Mouse (Mus musculus) heart, embryonic 16.5 days (tissue): Measurements from ENCODE around the gene Armc8. TPM values are rescaled to one million over a fixed set of nuclear protein-coding genes. Genes with fewer than 3 reads are reported as not detected.
"Not testable (repeated sequence)": the region's sequence is repeated elsewhere in the genome, so short reads cannot be mapped to it uniquely, and the experiment has no call there.

ENCODE experiments used
- ATAC-seq: fragments of 200-750 bp; cut with Nextera tagmentation; replicated peaks from 2 replicates; pipeline ENCODE4 v1.8.0; 2017; ENCODE audit warnings: moderate number of reproducible peaks; ENCODE audit not compliant: insufficient read depth, low FRiP score; ENCODE audit errors: extremely low read depth
- H3K27ac ChIP-seq: fragments of 300-500 bp; sonication (generic); 2 replicates; pipeline ENCODE4 v1.5.1; 2014; ENCODE audit warnings: mild to moderate bottlenecking, low read length, control low read depth, moderate library complexity
- H3K27me3 ChIP-seq: fragments of 300-500 bp; sonication (generic); 2 replicates; pipeline ENCODE4 v1.6.1; 2014; ENCODE audit warnings: low read length, mixed read lengths; ENCODE audit not compliant: control insufficient read depth, insufficient read depth
- H3K36me3 ChIP-seq: fragments of 300-500 bp; sonication (generic); 2 replicates; pipeline ENCODE4 v1.6.1; 2014; ENCODE audit not compliant: control insufficient read depth, insufficient read depth
- H3K4me1 ChIP-seq: fragments of 300-500 bp; sonication (generic); 2 replicates; pipeline ENCODE4 v1.6.1; 2014; ENCODE audit warnings: low read length, mixed read lengths; ENCODE audit not compliant: control insufficient read depth, insufficient read depth
- H3K4me2 ChIP-seq: fragments of 300-500 bp; sonication (generic); 2 replicates; pipeline ENCODE4 v1.6.1; 2014; ENCODE audit warnings: low read depth, mild to moderate bottlenecking, control low read depth, low read length
- H3K4me3 ChIP-seq: fragments of 300-500 bp; sonication (generic); 2 replicates; pipeline ENCODE4 v1.5.1; 2014; ENCODE audit warnings: mild to moderate bottlenecking, control low read depth, low read length
- H3K9ac ChIP-seq: fragments of 300-500 bp; sonication (generic); 2 replicates; pipeline ENCODE4 v1.6.1; 2014; ENCODE audit warnings: low read length, control low read depth
- H3K9me3 ChIP-seq: fragments of 300-500 bp; sonication (generic); replicated peaks from 2 replicates; pipeline ENCODE4 v1.6.1; 2016; ENCODE audit warnings: low read length; ENCODE audit not compliant: control insufficient read depth
- WGBS: fragments of 180-500 bp; shearing (Covaris S2); extraction: QIAGEN DNeasy Blood & Tissue Kit; methylation state at CpG from one replicate; pipeline ENCODE4 v1.1.7; 2014; 5-methylcytosine and 5-hydroxymethylcytosine counted together
- polyA plus RNA-seq: library from polyadenylated mRNA; unstranded; fragments of >200 nt; fragmentation: Nextera tagmentation; extraction: Ambion mirVana; gene quantifications from 2 replicates; pipeline ENCODE4 v1.2.1, GENCODE M21; 2015

Gene Armc8
- 21.1 and 21.4 TPM in 2 replicates for polyA plus RNA-seq

DNA sequence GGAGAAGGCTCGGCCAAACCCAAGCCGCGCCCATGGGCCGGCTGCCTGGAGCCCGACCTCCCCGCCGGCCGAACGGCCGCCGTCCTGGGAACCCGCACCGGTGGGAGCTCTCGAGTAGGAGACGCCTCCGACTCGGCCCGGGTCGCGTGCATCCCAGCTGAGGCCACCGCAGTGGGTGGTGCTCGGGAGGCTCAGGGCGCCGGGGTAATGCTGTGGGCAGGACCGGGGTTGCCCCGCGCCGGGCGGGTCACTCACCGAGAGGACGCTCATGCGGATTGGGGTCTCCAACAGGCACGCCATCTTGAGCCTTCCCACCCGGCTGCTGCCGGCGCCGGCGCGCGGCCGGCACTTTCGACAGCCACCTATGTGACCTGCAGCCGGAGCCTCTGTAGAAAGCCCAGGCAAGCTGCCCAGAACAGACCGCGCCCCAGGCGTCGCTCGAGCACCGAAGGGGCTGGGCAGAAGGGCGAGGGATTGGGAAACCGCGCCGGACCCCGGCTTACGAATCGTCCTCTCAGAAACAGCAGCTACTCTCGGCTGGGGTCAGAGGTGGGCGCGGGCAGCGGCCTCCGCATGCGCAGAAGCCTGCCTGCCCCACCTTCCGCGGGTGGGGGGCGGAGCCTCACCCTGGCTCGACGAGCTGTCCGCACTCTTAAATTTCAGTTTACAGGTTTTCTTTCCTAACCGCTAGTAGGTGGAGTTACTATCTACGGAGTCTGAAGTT lies at the start of gene Armc8:
TSS of gene Armc8 (minus strand) at position 553 of the 724 bp plus-strand sequence.
- H3K9me3 ChIP-seq = no peaks in the 10 kb centered on the region
- H3K9ac ChIP-seq = peak within 1 kb of the TSS; percentile 81
- peaks cover 8% of the 10 kb centered on the region for H3K4me1 ChIP-seq
- peak within 1 kb of the TSS; percentile 95 for H3K4me2 ChIP-seq
- H3K36me3 ChIP-seq = no peaks in the 10 kb centered on the region
- WGBS = under 1% methylated on average over 70 of the region's 70 CpGs
- peak; percentile 96 for ATAC-seq
- H3K4me3 ChIP-seq = peak within 1 kb of the TSS; percentile 69
- no peaks in the 10 kb centered on the region for H3K27me3 ChIP-seq
- peak within 1 kb of the TSS; percentile 95 for H3K27ac ChIP-seq

GRCm38 (mm10) chr9:99612202-99612601 lies 43.5 kb upstream of the Armc8 start, which contains the start of gene A4gnt:
A4gnt (plus strand) TSS chr9:99612502.
- no peak within 1 kb of the TSS for H3K4me2 ChIP-seq
- WGBS = 37% methylated on average over 2 of the region's 2 CpGs
- H3K9ac ChIP-seq = no peak within 1 kb of the TSS
- no peaks in the 10 kb centered on the region for H3K27me3 ChIP-seq
- no peak for ATAC-seq
- H3K4me3 ChIP-seq = no peak within 1 kb of the TSS
- H3K27ac ChIP-seq = no peak within 1 kb of the TSS
- no peaks in the 10 kb centered on the region for H3K4me1 ChIP-seq
- no peaks in the 10 kb centered on the region for H3K36me3 ChIP-seq
- no peaks in the 10 kb centered on the region for H3K9me3 ChIP-seq

DNA sequence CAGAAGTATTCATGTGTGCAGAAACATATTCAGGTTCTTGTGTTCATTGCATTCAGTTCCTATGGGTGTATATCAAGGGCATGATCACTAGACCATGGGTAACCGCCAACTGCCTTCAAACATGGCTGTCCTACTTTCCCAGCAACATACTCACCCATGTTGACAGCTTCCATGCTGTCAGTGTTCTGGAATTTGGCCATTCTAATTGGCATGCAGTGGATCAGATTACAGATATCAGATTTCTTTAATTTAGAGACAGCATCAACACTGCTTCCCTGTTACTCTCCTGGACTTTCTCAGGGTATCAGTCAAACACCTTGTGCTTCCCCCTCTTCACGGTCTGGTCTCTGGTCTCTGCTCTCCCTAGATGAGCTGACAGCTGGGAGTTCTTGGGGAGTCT lies 34.9 kb upstream of the Armc8 start:
- H3K4me2 ChIP-seq = no peak overlapping the region
- no peak overlapping the region for H3K4me3 ChIP-seq
- ATAC-seq = no peak
- H3K27me3 ChIP-seq = no peaks in the 10 kb centered on the region
- no peaks in the 10 kb centered on the region for H3K9me3 ChIP-seq
- WGBS = 67% methylated on average over 2 of the region's 2 CpGs
- no peaks in the 10 kb centered on the region for H3K4me1 ChIP-seq
- H3K9ac ChIP-seq = no peak overlapping the region
- no peaks in the 10 kb centered on the region for H3K36me3 ChIP-seq
- H3K27ac ChIP-seq = no peak overlapping the region

- H3K4me3 ChIP-seq, H3K9ac ChIP-seq, H3K4me2 ChIP-seq, H3K4me1 ChIP-seq, H3K36me3 ChIP-seq, H3K27me3 ChIP-seq, ATAC-seq, H3K9me3 ChIP-seq, H3K27ac ChIP-seq: not testable (repeated sequence)
- WGBS = 87% methylated on average over 6 of the region's 6 CpGs
Observed at GRCm38 (mm10) chr9:99599127-99599526, 30.4 kb upstream of the Armc8 start.

DNA sequence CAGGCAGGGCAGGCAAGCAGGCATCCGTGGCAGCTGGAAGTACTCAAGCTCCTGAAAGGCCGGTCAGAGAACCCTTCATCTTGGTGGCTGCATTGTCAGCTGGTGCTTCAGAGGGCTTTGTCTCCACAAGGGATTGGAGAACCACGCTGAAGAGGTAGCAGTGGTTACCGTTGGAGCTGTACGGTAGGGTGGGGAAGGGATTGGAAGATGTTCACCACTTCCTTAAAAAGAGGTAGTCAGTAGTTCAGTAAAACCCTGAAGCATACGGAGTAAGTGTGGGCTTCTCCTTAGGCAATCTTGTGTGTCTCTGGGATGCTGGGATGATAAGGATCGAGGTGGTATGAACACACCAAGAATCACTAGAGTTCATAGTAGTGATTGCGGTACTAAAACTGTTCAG lies 22.4 kb upstream of the Armc8 start:
- H3K9ac ChIP-seq = no peak overlapping the region
- H3K27me3 ChIP-seq = no peaks in the 10 kb centered on the region
- H3K36me3 ChIP-seq = no peaks in the 10 kb centered on the region
- no peak overlapping the region for H3K4me3 ChIP-seq
- no peak for ATAC-seq
- H3K27ac ChIP-seq = no peak overlapping the region
- 57% methylated on average over 8 of the region's 8 CpGs for WGBS
- no peaks in the 10 kb centered on the region for H3K9me3 ChIP-seq
- no peaks in the 10 kb centered on the region for H3K4me1 ChIP-seq
- H3K4me2 ChIP-seq = no peak overlapping the region

- no peak overlapping the region for H3K27ac ChIP-seq
- ATAC-seq = no peak
- H3K36me3 ChIP-seq = peaks cover 18% of the 10 kb centered on the region
- no peak overlapping the region for H3K9ac ChIP-seq
- no peaks in the 10 kb centered on the region for H3K27me3 ChIP-seq
- 26% methylated on average over 8 of the region's 8 CpGs for WGBS
- H3K9me3 ChIP-seq = no peaks in the 10 kb centered on the region
- no peak overlapping the region for H3K4me3 ChIP-seq
- H3K4me2 ChIP-seq = no peak overlapping the region
- H3K4me1 ChIP-seq = no peaks in the 10 kb centered on the region
Observed at GRCm38 (mm10) chr9:99587505-99588202, 19.0 kb upstream of the Armc8 start.

GRCm38 (mm10) chr9:99580655-99581054 lies 12.0 kb upstream of the Armc8 start:
- Histone ChIP-seq H3K4me3 (no peak overlapping the region), H3K27me3 (no peaks in the 10 kb centered on the region), H3K27ac (no peak overlapping the region), H3K4me1 (peaks cover 9% of the 10 kb centered on the region), H3K4me2 (no peak overlapping the region), H3K9me3 (no peaks in the 10 kb centered on the region), H3K36me3 (peaks cover 18% of the 10 kb centered on the region), H3K9ac (no peak overlapping the region)
- ATAC-seq = no peak
- WGBS = 33% methylated on average over 2 of the region's 2 CpGs

- Histone ChIP-seq H3K27ac (peak within 1 kb of the TSS; percentile 83), H3K9me3 (no peaks in the 10 kb centered on the region), H3K4me2 (peak within 1 kb of the TSS; percentile 81), H3K4me1 (peaks cover 9% of the 10 kb centered on the region), H3K27me3 (no peaks in the 10 kb centered on the region; the same call in 1 of the 2 replicates), H3K9ac (peak within 1 kb of the TSS; percentile 88), H3K4me3 (peak within 1 kb of the TSS; percentile 76), H3K36me3 (no peaks in the 10 kb centered on the region)
- peak; percentile 94 for ATAC-seq
- under 1% methylated on average over 57 of the region's 57 CpGs for WGBS
Observed at GRCm38 (mm10) chr9:99575677-99576480, 7.2 kb upstream of the Armc8 start, which contains the start of gene Dbr1. Dbr1 (plus strand) TSS chr9:99575799.
